Mouse (Mus musculus) heart, adult 8-10 months (tissue): ENCODE measurements at regions not wholly inside any gene's neighbourhood (a gene's known extent, or its start where the extent isn't known, plus 50 kb on each side); places are given as distances from the start of the nearest gene placed in this dataset.

Experiments used
- DNase-seq: peaks from one replicate; pipeline ENCODE4 v3.0.0; 2022; ENCODE audit warnings: low spot score

DNA sequence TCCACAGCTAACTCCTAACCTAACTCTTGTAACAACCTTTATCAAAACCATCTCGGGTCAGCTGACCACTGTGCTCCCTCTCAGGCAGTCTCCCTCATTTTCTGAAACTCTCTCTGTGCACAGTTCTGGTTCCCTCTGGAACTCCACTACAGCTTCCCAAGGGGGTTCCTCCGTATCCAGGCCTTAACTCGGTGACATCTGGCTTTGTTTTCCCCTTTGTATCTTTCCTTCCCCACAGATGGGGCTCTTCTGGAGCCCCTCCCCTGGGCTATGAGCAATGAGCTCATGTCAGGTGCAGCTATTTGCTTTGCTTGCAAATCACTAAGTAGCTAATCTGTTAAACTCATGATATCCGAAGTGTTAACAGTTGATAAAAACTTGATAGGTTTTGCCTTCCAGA lies 535.6 kb downstream of the Slc4a3 start:
- no peak for DNase-seq

GRCm38 (mm10) chr1:76083273-76084036 lies 537.4 kb downstream of the Slc4a3 start:
- DNase-seq, result no peak

DNA sequence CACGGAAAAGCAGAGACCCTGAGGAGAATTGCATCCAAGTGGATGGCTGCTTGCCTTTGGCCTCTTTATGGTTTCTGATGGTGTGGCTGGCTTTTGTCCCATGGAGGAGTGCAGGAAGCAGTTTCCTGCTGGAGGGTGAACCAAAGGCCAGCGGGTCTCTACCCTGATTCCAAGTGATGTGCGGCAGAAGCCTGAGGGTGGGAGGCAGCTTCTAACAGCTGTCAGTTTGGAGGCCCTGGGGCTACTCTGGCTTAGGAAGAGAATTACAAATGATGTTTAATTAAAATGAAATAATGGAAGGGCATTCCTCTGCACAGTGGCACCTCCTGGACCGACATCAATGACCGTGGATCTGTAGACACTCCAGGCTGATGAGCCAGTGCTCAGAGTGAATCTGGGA lies 545.0 kb downstream of the Slc4a3 start:
- no peak for DNase-seq

DNA sequence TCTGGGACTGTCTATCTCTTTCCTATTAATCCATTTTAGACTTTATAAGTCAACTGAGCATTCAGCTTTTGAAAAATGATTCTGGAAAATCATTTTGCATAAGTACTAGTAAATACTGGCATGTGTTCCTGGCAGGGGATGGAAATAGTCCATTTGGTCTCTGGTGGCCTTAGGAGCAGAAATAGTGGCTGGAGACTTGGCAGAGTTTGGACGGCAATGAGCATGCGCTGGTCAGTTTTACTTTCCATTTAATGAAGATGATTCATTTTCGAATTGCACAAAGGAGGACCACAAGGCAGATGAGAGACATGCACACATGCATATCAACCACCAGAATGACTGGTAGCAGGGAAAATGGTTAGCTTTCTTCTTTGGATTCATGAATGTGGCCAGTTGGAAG lies 567.2 kb downstream of the Slc4a3 start:
- DNase-seq, result peak; percentile 24

- DNase-seq, result no peak
These were observed 574.8 kb downstream of the Slc4a3 start for GRCm38 (mm10) chr1:76120840-76121239.

DNA sequence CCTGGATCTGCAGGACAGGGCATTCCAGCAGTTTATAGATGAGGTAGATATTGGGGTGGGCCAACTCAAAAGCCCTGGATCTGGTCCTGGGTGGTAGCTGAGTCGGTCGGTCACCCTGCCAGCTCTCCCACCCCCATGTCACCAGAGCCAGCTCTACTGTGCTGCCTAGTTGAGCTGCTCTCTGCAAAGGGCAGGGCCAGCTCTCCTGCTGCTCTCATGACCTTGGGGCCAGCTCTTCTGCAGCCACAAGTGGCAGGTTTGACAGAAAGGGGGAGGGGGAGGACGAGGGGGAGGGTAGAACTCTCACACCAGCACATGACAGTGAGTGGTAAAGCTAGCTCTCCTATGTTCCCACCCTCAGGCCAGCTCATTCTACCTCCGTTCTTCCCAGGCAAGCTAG lies 584.3 kb downstream of the Slc4a3 start:
- no peak for DNase-seq

- no peak for DNase-seq
These were observed 590.7 kb downstream of the Slc4a3 start for GRCm38 (mm10) chr1:76136810-76137209.

DNA sequence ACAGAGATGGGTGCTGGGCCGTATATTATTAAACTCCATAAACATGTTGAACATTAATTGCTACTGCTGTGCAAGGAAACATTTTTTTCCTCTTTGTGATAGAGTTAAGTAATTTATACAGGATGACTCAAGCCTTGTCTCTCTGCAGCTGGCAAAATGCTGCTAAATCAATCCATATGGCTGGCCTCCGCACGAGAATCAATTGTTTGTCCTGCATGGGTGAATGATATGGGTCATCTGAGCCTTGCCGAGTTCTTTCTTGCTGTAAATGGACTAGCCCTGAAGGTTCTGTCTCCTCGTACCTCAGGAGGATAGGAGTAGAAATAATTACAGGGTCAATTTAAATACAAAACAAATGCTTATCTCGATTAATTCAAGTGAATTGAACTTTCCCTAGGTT lies 591.6 kb downstream of the Slc4a3 start:
- DNase-seq, result no peak

DNA sequence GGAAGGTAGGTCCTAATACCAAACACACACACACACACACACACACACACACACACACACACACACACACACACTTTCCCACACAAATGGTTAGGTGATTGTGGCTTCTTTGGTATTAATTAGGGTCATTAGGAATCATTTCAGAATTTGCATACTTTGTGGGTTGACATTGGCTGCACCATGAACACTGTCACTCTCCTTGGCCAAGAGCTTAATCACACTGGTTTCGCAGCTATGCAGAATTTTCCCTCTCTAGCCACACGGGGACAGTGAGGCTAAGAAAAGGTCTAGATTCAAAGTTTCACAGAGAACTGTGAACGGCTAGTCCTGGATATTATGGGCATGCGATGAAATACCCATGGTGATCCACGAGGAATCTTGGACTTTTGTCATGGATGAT lies 597.5 kb downstream of the Slc4a3 start:
- no peak for DNase-seq

DNA sequence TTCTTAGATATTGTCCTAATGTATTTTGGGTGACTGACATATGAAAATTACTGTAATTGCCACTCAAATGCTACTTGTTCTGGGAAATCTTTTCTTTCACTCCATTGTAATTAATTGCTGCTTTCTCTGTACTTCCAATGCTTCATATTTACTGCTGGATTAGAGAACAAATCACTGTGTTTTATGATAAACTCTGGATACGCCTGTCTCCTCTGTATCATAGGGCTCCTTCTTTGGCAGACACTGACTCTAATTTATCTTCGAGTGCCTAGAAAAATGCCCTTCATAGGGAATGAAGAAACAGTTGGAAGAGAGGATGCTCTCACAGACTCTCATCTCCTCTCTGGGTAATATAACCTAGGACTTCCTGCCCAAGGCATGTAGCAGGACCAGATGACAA lies 602.9 kb downstream of the Slc4a3 start:
- no peak for DNase-seq

DNA sequence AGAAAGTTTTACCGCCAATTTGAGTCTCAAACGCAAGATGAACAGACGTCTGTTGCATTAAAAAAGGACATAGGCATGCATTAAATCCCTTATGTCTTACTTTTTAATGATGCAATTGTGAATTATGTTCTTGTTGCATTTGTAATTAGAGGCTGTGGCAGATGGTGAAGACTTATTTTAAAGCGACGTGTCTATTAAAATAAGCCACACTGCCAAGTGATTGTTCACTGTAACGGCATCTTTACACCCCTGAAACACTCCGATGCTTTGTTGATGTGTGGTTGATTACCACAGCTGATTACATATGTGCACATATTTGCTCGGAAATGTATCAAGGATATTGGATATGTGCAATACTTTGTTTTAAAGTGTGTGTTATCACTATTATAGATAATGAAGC lies 610.2 kb downstream of the Slc4a3 start:
- DNase-seq, result no peak

GRCm38 (mm10) chr1:76167486-76167885 lies 621.4 kb downstream of the Slc4a3 start:
- no peak for DNase-seq

- no peak for DNase-seq
These were observed 635.1 kb downstream of the Slc4a3 start for GRCm38 (mm10) chr1:76181181-76181580.

- peak; percentile 62 for DNase-seq
These were observed 648.8 kb downstream of the Slc4a3 start for GRCm38 (mm10) chr1:76194844-76195243.

DNA sequence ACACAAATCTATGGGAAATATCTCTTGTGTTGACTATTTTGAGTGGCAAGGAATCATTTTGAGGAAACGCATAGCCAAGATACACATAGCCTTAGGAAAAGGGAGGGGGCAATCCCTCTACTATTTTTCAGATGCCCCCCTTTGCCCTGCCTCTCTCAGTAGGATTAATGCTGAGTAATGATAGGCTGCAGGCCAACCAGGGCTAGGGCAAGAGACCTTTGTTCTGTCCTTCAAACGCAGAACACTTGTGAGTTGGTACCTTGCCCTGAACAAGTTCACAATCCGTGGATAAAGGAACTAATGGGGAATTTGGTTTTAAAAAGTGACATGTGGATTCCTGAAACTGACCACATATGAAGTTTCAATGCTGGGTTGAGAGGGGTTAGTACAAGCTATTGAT lies 651.6 kb downstream of the Slc4a3 start:
- DNase-seq, result peak; percentile 21

DNA sequence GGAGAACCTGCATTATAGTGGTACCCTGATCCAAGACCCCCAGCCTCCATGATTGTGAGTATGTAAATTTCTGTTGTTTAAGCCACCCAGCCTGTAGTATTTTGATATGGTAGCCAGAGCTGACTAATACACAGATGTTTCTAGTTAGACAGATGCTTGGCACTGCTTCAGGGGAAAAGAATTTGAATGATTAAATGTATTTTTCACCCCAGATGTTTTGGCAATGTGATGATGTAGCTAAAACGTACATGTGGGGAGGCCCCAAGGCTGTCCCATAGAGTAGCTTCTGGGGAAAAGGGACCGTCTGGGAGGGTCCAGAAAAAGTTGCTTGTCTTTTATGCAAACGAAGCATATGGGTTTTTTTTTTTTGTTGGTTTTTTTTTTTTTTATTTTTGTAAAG lies 654.8 kb downstream of the Slc4a3 start:
- no peak for DNase-seq

- DNase-seq, result no peak
These were observed 666.4 kb downstream of the Slc4a3 start for GRCm38 (mm10) chr1:76212486-76212885.

DNA sequence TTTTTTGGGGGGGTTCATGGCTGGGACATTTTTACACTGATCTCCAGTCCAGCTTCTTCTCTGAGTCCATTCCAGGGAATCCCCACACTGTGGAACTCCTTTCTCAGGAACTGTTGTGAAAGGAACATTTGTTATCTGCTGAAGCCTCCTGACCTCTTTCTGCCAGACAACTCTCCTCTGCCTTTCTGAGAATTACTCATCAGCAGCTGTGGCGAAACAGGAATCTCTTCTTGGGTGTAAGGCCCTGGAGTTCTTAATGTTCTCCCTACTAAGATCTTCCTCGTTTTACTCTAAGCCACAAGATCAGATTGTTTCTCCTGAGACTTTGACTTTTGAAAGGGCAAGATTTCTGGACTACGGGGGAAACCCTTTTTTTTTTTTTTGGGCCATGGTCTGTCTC lies 698.7 kb downstream of the Slc4a3 start:
- DNase-seq, result peak; percentile 28

DNA sequence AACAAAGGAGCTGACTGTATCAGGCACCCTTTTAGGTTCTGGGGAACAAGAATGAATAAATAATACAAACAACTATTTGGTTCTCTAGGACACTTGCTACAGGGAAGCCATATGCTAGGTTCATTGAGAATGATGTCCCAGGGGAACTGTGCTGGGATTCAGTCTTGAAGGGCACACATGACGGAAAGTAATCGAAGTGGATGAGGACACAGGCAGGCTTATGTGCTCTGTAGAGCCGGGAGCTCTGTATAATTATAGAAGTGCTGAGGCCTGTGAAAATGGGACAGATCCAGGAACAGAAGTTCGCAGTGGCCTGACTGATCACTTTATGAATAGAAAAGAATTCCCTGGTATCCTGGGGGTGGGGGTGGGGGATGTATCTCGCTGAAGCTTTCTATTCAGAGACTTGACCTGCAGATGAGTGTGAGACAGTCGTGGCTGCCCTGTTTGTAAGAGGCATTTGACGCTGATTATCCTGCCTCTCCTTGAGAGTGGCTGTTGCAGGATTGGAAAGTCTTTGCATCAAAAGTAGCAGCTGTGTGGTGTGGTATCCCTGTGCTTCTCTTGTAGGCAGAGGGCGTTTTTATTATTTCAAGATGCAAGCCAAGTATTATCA lies 700.2 kb downstream of the Slc4a3 start:
- DNase-seq, result no peak

- no peak for DNase-seq
These were observed 701.1 kb downstream of the Slc4a3 start for GRCm38 (mm10) chr1:76247126-76247525.

DNA sequence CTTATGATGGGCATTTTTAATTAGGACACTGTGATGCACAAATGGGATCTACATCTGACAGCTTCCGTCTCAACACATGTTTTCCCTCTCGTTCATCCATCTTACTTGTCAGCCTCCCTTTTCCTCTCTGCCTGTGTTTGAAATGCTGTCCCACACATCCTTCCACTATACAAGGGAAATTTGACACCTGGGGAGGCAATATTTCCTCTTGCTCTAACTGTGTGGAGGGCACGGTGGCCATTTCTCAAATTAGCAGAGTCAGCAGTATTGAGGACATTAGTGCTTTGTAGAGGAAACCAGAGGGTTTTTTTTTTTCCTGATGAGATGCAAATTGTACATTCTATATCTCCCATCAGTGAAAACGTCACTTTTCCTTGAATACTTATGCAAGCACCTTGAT lies 712.2 kb downstream of the Slc4a3 start:
- DNase-seq, result no peak

GRCm38 (mm10) chr1:76276148-76276547 lies 730.1 kb downstream of the Slc4a3 start:
- DNase-seq, result peak; percentile 63

DNA sequence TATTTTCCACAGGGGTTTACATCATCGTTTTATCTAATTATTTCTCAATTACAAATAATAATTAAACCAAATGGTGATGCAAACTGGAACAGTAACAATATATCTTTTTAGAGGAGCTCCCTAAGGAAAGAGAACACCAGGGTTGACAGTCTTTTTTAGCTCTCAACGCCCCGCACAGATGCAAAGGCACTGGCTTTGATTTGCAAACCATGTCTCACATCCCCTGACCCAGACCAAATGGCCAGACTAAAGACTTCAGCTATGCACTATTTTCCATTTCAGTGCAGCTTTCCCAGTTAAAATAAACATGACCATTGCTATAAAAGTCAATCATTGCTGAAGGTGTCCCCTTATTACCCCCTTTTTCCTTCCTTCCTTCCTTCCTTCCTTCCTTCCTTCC lies 730.6 kb downstream of the Slc4a3 start:
- DNase-seq, result peak; percentile 15

DNA sequence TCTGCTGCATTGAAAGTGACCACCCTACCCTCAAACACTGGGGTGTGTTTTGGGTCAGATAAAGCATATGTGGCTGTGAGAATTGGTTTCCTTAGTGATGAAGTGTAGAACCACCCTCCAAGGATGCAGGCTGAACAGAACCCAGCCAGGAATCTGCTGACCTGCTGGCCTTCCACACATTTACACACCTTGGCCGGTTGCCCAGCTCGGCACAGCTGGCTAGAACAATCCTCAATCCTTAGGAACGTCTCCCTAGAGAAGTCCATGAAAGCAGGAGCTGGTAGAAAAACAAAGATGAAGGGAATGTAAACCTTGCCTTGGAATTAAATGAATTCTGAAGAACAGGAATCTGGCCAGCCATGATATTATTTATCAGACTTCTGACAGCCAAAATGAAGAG lies 737.3 kb downstream of the Slc4a3 start:
- peak; percentile 12 for DNase-seq
